Mouse (Mus musculus) A20 (cell line): Measurements from ENCODE around the gene Lgals4.

Source experiments
- DNase-seq: peaks from one replicate; pipeline ENCODE4 v3.0.0-alpha.2; 2011; ENCODE audit warnings: low read depth, low spot score

The Lgals4 gene

GRCm38 (mm10) chr7:28808221-28808941 lies 25.3 kb upstream of the Lgals4 start, which contains the start of gene Hnrnpl:
Hnrnpl (plus strand) TSS chr7:28808541.
- peak; percentile 90 for DNase-seq

- DNase-seq, result peak; percentile 97
These were observed 24.7 kb upstream of the Lgals4 start for GRCm38 (mm10) chr7:28808957-28809393.

- DNase-seq, result peak; percentile 90
These were observed 24.1 kb upstream of the Lgals4 start for GRCm38 (mm10) chr7:28809401-28810089.

GRCm38 (mm10) chr7:28810107-28811066 lies 23.3 kb upstream of the Lgals4 start:
- DNase-seq, result peak; percentile 99

- peak; percentile 94 for DNase-seq
These were observed 22.4 kb upstream of the Lgals4 start for GRCm38 (mm10) chr7:28811228-28811627.

DNA sequence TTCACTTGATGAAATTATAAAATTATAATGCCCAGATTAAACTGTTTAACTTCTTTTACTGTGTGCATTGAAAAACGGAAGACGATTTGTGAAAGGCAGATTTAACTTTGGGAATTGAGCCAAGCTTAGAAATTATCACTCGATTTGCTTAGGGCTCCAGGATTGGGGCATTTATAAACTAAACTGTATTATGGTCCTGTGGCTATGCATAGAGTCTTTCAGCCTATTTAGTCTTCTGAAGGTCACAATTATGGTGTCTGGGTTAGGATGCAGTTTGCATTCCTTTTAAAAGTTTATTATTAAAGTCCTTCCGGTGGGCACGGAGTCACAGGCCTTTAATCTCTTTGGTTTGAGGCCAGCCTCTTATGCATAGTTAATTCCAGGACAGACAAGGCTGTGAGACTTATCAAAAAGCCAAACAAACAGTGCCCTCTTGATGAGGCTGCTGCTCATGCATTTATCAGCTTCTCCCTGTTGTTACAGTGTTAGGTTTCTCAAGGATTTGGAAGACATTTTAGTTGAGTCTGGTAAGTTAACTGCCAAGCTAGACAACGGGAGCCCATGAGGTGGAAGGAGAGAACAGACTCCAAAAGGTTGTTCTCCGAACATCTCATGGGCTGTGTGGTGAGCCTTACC lies 21.9 kb upstream of the Lgals4 start:
- DNase-seq, result no peak

- DNase-seq, result no peak
These were observed 21.2 kb upstream of the Lgals4 start for GRCm38 (mm10) chr7:28812436-28812835.

DNA sequence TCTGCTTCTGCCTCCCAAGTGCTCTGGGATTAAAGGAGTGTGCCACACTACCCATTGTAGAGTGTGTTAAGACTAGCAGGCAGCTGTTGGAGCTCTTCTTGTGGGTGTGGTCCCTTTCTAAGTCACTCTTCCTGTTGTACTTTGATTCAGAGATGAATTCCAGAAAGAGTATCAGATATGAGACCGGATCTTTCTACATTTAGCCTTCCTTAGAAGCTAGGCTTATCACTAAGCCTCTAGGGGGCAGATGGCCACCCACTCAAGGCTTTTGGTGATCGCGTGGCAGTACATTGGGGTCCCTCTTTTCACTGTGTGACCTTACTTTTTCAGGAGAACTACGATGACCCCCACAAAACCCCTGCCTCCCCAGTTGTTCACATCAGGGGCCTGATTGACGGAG lies 20.7 kb upstream of the Lgals4 start:
- DNase-seq, result no peak

DNA sequence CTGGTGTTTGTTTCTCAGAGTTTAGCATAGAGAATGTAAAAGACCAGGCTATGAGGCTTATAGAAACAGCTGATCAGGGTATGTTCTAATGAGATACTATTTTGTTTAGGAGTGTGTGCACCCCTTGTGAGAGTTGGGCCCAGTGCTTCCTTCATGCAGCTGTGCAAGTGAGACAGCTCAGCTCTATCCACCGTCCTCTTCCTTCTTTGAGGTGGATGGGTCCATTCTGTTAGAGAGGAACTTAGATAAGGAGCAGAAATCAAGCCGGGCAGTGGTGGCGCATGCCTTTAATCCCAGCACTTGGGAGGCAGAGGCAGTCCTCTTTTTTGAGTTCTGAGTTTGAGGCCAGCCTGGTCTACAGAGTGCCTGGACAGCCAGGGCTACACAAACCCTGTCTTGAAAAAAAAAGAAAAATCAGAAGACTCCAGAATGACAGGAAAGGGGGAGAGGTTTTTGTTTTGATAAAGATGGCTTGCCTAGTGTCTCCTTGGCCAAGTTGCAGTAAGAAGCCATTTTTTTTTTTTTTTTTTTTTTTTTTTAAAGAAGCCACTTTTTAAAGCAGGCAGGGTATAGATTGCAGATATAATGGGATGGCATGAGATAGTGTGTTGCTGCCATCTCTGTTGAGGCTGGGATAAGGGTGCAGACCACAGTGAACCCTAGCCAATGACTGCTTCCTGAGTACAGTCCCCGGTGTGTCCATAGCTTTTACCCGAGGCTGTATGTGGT lies 19.2 kb upstream of the Lgals4 start:
- DNase-seq, result no peak

GRCm38 (mm10) chr7:28815230-28815629 lies 18.4 kb upstream of the Lgals4 start:
- DNase-seq, result no peak

GRCm38 (mm10) chr7:28816201-28816600 lies 17.5 kb upstream of the Lgals4 start:
- DNase-seq, result no peak

DNA sequence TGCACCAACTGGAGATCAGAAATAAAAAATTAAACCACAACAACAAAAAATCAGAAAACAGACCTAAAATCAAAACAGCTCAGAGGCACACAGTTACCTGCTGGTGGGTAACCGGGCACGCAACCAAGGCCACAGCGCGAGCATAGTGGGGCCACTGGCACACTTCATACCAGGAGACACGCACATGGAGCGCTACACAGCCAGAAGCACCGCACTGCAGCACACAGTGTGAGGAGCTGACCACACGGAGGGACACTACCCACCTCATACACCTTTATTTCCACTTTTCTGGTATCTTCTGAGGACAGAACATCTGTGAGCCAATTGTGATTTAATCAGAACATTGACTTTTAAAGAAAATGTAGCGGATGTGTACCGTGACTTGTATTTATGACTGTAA lies 16.7 kb upstream of the Lgals4 start:
- no peak for DNase-seq

DNA sequence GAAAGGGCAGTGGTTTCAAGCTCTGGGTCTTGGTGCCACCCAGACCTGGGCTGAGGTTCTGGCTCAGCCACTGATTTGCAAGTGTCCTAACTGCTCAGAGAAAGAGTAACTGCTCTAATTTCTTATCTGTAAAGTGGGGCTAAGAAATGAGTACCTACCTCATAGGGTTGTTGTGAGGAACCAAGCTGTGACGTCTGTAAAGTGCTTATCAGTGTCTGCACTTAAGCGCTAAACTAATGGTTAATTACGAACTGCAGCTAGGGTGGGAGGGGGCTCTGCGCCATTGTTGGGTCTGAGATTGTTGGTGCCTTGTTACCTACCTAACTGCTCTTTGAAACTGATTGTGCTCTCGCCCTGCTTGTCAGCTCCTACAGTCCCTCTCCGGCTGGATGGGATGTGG lies 16.1 kb upstream of the Lgals4 start:
- no peak for DNase-seq

- no peak for DNase-seq
These were observed 15.7 kb upstream of the Lgals4 start for GRCm38 (mm10) chr7:28817957-28818356.

- DNase-seq, result no peak
These were observed 15.2 kb upstream of the Lgals4 start for GRCm38 (mm10) chr7:28818436-28818835.

- DNase-seq, result no peak
These were observed 14.7 kb upstream of the Lgals4 start for GRCm38 (mm10) chr7:28818861-28819452.

DNA sequence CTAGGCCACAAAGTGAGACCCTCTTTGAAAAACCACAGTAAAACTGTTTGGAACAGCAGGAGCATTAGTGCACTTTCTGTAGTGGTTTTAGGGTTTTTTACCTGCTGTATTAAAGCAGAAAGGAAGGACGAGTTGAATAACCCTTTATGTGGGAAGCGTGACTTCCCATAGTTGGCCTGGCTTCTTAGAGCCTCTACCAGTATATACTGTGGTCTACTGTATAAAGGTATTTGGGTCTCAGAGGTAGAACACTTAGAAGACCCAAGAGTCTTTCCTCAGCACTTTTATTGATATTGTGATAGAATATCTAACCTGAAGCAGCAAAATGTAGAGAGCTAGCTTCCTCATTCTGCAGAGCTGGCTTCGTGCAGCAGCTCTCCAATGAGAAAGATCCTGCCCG lies 14.1 kb upstream of the Lgals4 start:
- DNase-seq, result no peak

DNA sequence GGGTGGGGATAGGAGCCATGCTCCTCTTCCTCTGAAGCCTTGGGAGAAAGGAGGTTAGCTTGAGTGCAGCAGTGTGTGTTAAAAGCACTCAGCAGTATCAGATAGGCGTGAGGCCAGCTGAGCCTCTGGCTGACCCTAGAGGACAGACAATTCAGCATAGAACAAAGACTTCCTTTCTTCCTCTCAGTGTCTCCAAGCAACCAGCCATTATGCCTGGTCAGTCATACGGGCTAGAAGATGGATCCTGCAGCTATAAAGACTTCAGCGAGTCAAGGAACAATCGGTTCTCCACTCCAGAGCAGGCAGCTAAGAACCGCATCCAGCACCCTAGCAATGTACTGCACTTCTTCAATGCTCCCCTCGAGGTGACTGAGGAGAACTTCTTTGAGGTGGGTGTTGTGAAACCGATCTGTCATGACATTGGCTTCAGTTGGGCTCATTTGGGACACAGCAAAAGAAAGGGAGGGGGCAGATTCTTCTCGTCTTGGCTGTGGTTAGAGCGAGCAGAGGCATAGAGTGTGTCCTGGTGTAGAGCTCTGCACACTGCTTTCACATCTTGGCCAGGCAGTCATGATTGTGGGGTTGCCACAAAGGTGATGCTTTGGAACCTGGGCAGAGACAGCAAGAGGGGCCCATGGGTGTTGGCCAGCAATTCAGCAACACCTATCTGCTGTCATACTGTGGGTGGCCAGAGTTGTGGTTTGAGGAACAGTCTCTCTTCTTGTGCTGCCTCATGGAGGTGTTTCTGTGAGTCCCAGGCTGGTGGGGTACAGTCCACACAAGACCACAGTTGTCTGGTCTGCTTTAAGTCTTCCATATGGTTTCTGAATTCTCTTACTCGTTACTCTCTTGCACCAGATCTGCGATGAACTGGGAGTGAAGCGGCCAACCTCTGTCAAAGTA lies 13.0 kb upstream of the Lgals4 start:
- no peak for DNase-seq

- no peak for DNase-seq
These were observed 12.3 kb upstream of the Lgals4 start for GRCm38 (mm10) chr7:28821261-28821831.
